Mouse (Mus musculus) heart, adult 2 months (tissue): ENCODE measurements at regions not wholly inside any gene's neighbourhood (a gene's known extent, or its start where the extent isn't known, plus 50 kb on each side); places are given as distances from the start of the nearest gene placed in this dataset.

Experiments used
- CTCF ChIP-seq: fragments of 200-600 bp; IDR thresholded peaks from 2 replicates; pipeline ENCODE4 v1.8.1; 2022; ENCODE audit warnings: antibody characterized with exemption, mild to moderate bottlenecking, moderate library complexity
- POLR2A ChIP-seq: fragments of 200-500 bp; IDR thresholded peaks from 2 replicates; pipeline ENCODE4 v1.6.1; 2011; ENCODE audit warnings: mild to moderate bottlenecking, low read depth, low read length, control low read depth; ENCODE audit not compliant: insufficient read depth

- TF ChIP-seq POLR2A (no peak), CTCF (no peak)
Observed at GRCm38 (mm10) chr8:40127141-40127540, 547.7 kb upstream of the Adam24 start.
